Mouse (Mus musculus) cortical plate, adult 2 months (tissue): ENCODE results near the gene Ggact. TPM values are rescaled to one million over a fixed set of nuclear protein-coding genes. Genes with fewer than 3 reads are reported as not detected.

Experiments
- H3K27ac ChIP-seq: fragments of 200-500 bp; 2 replicates; pipeline ENCODE4 v1.5.1; 2012; ENCODE audit warnings: low read length, control low read depth, inconsistent platforms; ENCODE audit not compliant: insufficient read depth
- H3K4me1 ChIP-seq: fragments of 200-500 bp; 2 replicates; pipeline ENCODE4 v1.6.1; 2011; ENCODE audit warnings: low read length; ENCODE audit not compliant: control insufficient read depth, insufficient read depth
- H3K4me3 ChIP-seq: fragments of 200-500 bp; 2 replicates; pipeline ENCODE4 v1.5.1; 2011; ENCODE audit warnings: mild to moderate bottlenecking, low read length, control low read depth; ENCODE audit not compliant: insufficient read depth
- CTCF ChIP-seq: fragments of 200-500 bp; IDR thresholded peaks from 2 replicates; pipeline ENCODE4 v1.5.1; 2011; ENCODE audit warnings: mild to moderate bottlenecking, control low read depth, low read length; ENCODE audit not compliant: insufficient read depth; ENCODE audit errors: extremely low read depth
- POLR2A ChIP-seq: fragments of 200-500 bp; IDR thresholded peaks from 2 replicates; pipeline ENCODE4 v1.6.1; 2011; ENCODE audit warnings: mild to moderate bottlenecking, low read length, control low read depth; ENCODE audit not compliant: insufficient read depth; ENCODE audit errors: extremely low read depth
- polyA plus RNA-seq: library from polyadenylated mRNA; depleted of rRNA; stranded (reverse); fragments of >200 nt; gene quantifications from 2 replicates; pipeline ENCODE4 v1.2.3, GENCODE M21; 2012

Ggact gene
- polyA plus RNA-seq, 1 experiment = 53.2 TPM

- no peak for TF ChIP-seq CTCF
- no peak for TF ChIP-seq POLR2A
- Histone ChIP-seq H3K27ac (no peak overlapping the region), H3K4me3 (no peak overlapping the region), H3K4me1 (peaks cover 5% of the 10 kb centered on the region; the same call in 1 of the 2 replicates)
These were observed 29.6 kb downstream of the Ggact start for GRCm38 (mm10) chr14:122883821-122884584.

DNA sequence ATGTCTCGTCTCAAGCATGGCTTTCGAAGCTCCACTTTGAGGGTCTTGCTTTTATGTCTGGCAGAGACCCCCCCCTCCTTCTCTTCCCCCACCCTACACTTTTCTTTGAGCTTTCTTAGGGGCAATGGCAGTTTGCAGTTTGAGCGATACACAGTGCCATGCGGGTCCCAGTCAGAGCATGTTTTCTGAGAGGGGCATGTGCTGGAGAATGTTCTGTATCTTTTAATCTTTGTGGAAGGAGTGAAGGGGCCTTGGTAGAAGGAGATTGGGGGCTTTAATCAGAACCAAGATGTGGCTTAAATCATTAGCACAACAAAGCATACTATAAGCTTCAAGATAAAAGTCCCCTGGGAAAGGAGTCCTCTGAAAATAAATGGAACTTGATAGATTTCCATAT, 30.1 kb downstream of the Ggact start:
- TF ChIP-seq POLR2A = no peak
- Histone ChIP-seq H3K4me3 (no peak overlapping the region), H3K4me1 (peaks cover 5% of the 10 kb centered on the region; the same call in 1 of the 2 replicates), H3K27ac (no peak overlapping the region)

GRCm38 (mm10) chr14:122882795-122883409, 30.7 kb downstream of the Ggact start:
- H3K4me3 ChIP-seq = no peak overlapping the region
- H3K27ac ChIP-seq = no peak overlapping the region
- peaks cover 5% of the 10 kb centered on the region; the same call in 1 of the 2 replicates for H3K4me1 ChIP-seq
- TF ChIP-seq CTCF (no peak), POLR2A (no peak)

DNA sequence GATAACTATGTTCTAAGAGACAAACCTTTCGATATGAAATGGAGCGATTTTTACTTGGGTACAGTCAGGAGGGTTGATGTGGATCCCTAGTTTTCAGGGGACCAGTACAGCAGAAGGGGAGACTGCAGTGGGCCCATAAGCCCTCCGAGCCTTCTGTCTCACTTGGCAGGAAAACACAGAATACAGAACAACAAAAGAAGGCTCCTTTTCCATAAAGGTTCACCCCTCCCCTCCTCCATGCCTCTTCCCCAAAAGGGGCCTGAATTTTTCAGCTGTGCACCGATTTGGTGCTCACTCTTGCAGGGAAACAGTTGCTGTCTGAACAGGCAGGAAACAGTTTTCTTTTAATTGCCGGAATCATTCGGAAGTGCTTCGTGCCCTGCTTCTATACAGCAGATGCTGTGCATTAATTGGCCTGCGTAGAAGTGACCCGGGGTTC, 31.3 kb downstream of the Ggact start:
- peaks cover 5% of the 10 kb centered on the region; the same call in 1 of the 2 replicates for H3K4me1 ChIP-seq
- peak overlapping the region; percentile 75 for H3K27ac ChIP-seq
- no peak overlapping the region for H3K4me3 ChIP-seq
- TF ChIP-seq CTCF = no peak
- TF ChIP-seq POLR2A = no peak

GRCm38 (mm10) chr14:122881699-122882098, 31.9 kb downstream of the Ggact start:
- no peak for TF ChIP-seq CTCF
- TF ChIP-seq POLR2A = no peak
- Histone ChIP-seq H3K4me3 (no peak overlapping the region), H3K4me1 (peaks cover 5% of the 10 kb centered on the region; the same call in 1 of the 2 replicates), H3K27ac (peak overlapping the region; percentile 75)

- H3K4me3 ChIP-seq = no peak overlapping the region
- no peak overlapping the region for H3K27ac ChIP-seq
- TF ChIP-seq CTCF (no peak), POLR2A (no peak)
- peaks cover 4% of the 10 kb centered on the region; the same call in 1 of the 2 replicates for H3K4me1 ChIP-seq
These were observed 33.3 kb downstream of the Ggact start for GRCm38 (mm10) chr14:122880291-122880690.

- TF ChIP-seq CTCF (no peak), POLR2A (no peak)
- no peak overlapping the region for H3K4me3 ChIP-seq
- H3K4me1 ChIP-seq = 0 out of 2 replicates have a peak, but pooled peaks cover 2% of the 10 kb centered on the region
- no peak overlapping the region for H3K27ac ChIP-seq
These were observed 35.8 kb downstream of the Ggact start for GRCm38 (mm10) chr14:122877787-122878186.

GRCm38 (mm10) chr14:122876723-122877122, 36.8 kb downstream of the Ggact start:
- H3K4me3 ChIP-seq = no peak overlapping the region
- H3K4me1 ChIP-seq = 0 out of 2 replicates have a peak, but pooled peaks cover under 1% of the 10 kb centered on the region
- TF ChIP-seq CTCF = no peak
- TF ChIP-seq POLR2A = no peak
- H3K27ac ChIP-seq = no peak overlapping the region

GRCm38 (mm10) chr14:122876163-122876562, 37.4 kb downstream of the Ggact start:
- Histone ChIP-seq H3K4me1 (no peaks in the 10 kb centered on the region), H3K27ac (no peak overlapping the region), H3K4me3 (no peak overlapping the region)
- peak; percentile 100 for TF ChIP-seq CTCF
- TF ChIP-seq POLR2A = no peak
